Mouse (Mus musculus) brain, embryonic 14.5 days (tissue): Measurements from ENCODE around the gene Irf9. TPM values are rescaled to one million over a fixed set of nuclear protein-coding genes. Genes with fewer than 3 reads are reported as not detected.

Source experiments
- DNase-seq: peaks from one replicate; pipeline ENCODE4 v3.0.0-alpha.2; 2011; ENCODE audit warnings: low read depth
- CTCF ChIP-seq: fragments of 200-500 bp; IDR thresholded peaks from 2 replicates; pipeline ENCODE4 v1.5.1; 2012; ENCODE audit warnings: inconsistent platforms, mild to moderate bottlenecking, moderate library complexity, borderline replicate concordance; ENCODE audit not compliant: insufficient read depth, insufficient read length; ENCODE audit errors: extremely low read depth
- POLR2A ChIP-seq: fragments of 200-500 bp; IDR thresholded peaks from 2 replicates; pipeline ENCODE4 v1.6.1; 2012; ENCODE audit warnings: mild to moderate bottlenecking, inconsistent platforms, borderline replicate concordance; ENCODE audit not compliant: poor library complexity, insufficient read depth, insufficient read length, severe bottlenecking; ENCODE audit errors: extremely low read depth
- polyA plus RNA-seq: library from polyadenylated mRNA; depleted of rRNA; stranded (reverse); fragments of >200 nt; gene quantifications from 2 replicates; pipeline ENCODE4 v1.2.3, GENCODE M21; 2012

The Irf9 gene
- polyA plus RNA-seq, 1 experiment = 23.5 TPM

DNA sequence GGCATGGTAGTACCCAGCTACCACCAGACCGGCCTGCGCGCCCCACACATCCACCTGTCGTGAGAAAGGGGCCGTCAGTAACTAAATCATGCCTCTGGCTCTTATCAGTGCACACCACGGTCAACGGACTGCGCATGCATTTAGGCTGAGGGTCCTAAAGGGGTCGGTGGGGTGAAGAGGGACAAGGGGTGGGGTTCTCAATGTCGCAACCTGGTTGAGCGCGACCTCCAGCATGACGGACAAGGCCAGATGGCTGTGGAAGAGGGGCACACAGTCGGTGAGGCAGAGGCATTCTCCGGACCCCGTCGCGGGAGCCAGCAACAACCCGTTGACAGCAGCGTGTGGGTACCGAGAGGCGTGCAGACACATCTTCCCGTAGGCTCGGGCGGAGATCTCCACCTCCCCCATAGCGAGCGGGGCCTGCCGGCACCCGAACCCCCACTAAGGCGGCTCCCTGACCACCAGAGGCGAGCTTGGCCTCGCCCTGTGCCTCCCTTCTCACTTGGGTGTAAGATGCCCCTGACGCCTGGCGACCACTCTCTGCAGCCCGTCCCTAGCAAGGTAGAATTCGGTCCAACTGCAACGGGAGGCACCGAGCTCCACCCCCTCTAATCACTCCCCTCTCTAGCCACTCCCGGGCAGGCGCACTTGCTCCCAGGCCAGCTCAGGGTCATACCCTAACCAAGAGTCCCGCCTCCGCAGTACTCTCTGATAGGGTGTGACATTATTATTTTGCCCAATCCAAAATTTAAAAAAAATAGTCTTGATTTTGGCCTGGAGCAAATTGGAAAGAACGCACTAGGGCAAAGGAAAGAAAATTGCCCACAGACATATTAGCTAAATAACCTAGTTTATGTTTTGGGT is 18.4 kb upstream of the Irf9 start, which contains the start of gene Emc9:
Gene Emc9 (minus strand): TSS at position 601 of the 864 bp plus-strand sequence.
- peak; percentile 46 for DNase-seq
- TF ChIP-seq POLR2A (no peak), CTCF (no peak)

DNA sequence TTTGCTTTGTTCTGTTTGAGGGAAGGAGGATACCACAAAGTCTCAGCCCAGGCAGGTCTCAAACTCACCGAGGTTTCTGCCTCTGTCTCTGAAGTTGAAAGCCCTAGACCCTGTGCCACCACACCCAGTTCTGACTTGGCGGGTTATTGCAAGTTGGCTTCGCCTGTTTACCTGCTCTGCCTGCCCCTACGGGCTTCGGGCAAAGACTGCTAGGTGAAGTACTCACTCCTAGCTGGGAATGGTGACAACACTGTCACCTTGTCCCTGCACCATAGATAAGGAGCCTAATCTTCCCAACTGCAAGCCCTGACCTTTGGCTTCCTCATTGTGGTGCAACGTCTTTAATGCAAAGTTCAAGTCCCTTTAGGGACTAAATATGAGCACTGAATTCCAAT is 17.8 kb upstream of the Irf9 start:
- no peak for TF ChIP-seq POLR2A
- no peak for TF ChIP-seq CTCF
- no peak for DNase-seq

DNA sequence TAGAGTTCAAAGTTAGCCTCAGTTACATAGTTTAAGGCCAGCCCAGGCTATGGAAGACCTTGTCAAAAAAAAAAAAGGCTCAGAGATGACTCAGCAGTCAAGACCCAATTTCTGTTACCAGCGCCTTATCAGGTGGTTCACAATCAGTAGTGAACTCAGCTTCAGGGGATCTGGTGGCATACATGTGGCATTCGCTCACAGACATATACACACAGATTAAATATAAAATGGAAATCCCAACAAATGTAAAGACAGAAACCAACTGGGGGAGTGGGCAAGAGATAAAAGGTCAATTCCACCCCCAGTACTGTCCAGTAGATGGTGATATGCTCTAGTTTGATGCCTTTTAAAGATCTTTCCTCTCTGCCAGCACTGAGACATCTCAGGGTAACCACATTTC is 17.2 kb upstream of the Irf9 start:
- DNase-seq = no peak
- no peak for TF ChIP-seq POLR2A
- TF ChIP-seq CTCF = no peak

DNA sequence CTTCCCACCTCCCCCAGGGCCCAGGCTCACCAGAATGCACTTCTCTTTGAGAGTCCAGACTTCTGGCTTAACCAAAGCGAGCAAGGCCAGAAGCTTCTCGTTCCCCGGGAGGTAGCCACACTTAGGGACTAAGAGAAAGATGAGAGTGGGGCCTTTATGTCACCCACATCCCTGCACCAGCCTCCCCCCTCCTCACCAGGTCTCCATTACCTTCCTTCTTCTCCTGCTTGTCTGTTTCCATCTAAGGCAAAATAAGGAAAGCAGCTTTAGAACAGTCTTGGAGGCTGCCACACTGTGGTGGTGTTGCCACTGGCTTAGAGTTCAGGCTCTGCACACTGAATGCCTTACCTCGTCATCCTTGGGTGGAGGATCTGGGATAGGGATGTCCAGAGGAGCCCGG is 14.1 kb upstream of the Irf9 start:
- DNase-seq = no peak
- TF ChIP-seq CTCF = no peak
- no peak for TF ChIP-seq POLR2A

DNA sequence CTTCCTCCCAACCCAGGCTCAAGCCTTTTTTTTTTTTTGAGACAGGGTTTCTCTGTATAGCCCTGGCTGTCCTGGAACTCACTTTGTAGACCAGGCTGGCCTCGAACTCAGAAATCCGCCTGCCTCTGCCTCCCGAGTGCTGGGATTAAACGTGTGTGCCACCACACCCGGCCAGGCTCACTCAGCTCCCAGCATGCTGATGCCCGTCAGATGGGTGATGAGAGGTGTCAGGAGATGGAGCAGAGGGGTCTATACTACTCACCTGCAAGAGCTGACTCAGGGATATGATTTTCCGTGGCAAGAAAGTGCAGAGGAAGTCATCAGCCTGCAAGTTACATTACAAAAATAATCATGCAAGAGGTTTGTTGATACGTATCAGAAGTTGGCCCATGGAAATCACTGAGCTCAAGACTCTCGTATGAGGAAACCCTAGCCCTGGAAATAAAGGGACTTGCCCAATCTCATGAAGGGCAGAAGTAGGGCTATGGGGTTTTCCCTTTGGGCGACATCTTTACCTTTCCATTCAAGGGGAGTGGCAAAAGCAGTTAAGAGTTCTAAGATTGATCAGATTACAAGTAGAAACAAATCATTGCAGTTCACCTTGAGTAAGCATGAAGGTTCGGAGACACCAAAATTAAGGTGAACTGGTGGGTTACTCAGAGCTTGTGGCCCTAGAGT is 13.5 kb upstream of the Irf9 start:
- TF ChIP-seq CTCF = no peak
- no peak for TF ChIP-seq POLR2A
- DNase-seq = no peak

DNA sequence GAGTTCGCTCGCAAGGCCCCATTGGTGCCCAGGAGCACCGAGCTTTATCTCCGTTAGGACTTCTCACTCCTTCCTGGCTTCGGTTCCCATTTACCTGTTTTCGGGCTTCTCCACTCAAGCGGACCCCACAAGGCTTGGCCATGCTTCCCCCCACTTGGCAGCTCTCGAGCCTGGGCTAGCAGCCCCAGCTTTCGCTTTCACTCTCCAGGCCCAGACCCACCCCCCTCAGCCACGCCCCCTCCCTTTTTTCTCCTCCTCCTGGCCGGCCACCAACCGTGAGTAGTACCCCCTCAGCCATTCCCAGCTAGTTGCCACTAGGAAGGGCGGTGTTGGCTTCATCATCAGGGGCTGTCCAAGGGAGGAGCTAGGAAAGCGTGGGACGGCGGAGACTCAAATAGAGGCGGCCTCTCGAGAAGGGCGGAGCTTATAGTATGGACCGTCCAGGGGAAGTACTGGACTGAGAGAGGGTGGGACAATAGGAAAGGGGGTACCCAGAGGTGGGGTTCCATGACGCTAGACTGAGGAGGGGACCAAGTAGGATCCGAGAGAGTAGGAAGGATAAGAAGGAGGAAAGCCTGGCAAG is 12.5 kb upstream of the Irf9 start, which contains the start of gene Psme2:
Gene Psme2 (minus strand): TSS at position 366 of the 583 bp plus-strand sequence.
- TF ChIP-seq CTCF = peak; percentile 2; the same call in 1 of the 2 replicates
- peak; percentile 9; the same call in 1 of the 2 replicates for TF ChIP-seq POLR2A
- peak; percentile 99 for DNase-seq

DNA sequence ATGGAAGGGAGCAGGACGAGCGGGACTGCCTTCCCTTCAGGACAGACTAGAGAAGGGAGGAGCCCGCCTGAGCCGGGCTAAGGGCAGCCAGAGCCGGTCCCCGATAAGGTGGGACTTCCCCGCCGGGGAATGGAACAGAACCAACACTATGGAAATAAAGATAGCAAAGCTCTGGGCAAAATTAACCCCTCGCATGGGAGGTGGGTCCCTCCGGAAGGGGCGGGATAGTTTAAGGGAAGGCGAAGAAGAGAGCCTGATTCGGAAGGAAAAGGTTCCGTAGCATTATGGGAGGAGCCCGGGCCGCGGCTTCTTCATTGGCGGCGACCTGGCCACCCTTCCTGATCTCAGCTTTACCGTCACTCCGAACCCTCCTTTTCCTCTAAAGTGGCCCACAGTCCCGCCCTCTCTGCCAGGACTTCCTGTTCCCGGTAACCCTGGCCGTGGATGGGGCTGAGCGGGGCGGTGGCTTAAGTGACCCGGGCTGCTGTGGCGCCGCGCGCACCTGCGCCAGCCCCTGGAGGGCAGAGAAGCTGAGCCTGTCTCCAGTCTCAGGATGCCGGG is 12.0 kb upstream of the Irf9 start, which contains the start of gene Rnf31:
Gene Rnf31 (plus strand): TSS at position 378 of the 561 bp plus-strand sequence.
- peak; percentile 97 for DNase-seq
- TF ChIP-seq POLR2A = peak; percentile 1; the same call in 1 of the 2 replicates
- TF ChIP-seq CTCF = no peak

DNA sequence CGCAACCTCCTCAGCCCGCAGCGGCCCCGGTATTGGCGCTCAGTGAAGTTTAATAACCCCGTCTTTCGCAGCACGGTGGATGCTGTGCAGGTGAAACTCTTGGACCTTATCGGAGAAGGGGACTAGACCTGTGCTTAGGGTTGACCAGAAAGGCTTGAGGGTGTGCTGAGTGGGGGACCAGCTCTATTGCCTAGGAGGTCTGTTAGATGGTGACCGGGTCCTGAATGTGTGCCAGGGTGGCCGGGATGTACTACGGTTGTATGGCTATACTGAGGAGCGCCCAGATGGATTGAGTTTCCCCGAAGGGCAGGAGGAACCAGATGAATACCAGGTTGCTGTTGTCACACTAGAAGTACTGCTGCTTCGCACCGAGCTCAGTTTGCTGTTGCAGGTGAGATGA is 11.1 kb upstream of the Irf9 start:
- DNase-seq = no peak
- TF ChIP-seq POLR2A (no peak), CTCF (no peak)

DNA sequence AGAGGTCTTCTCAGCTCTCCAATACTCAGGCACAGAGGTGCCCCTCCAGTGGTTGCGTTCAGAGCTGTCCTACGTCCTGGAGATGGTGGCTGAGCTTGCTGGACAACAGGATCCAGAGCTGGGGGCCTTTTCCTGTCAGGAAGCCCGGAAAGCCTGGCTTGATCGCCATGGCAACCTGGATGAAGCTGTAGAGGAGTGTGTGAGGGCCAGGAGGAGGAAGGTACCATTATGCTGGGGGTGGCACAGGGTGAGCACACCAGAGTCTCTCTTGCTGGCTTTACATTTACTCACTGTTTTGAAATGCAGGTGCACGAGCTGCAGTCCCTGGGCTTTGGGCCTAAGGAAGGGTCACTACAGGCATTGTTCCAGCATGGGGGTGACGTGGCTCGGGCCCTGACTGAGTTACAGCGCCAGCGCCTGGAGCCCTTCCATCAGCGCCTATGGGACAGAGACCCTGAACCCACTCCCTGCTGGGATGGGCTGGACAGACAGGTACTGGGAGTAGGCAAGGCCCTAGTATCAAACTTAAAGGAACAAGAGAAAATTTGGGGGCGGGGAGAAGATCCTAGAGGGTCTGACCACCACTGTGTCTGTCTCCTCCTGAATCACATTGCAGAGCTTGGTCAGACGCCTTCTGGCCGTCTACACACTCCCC is 7.2 kb upstream of the Irf9 start:
- peak; percentile 41 for DNase-seq

More for the DNA sequence above, 7.2 kb upstream of the Irf9 start:
- no peak for TF ChIP-seq CTCF
- no peak for TF ChIP-seq POLR2A
